Mouse (Mus musculus) bone marrow macrophage, adult 2 months (primary cell): ENCODE results near the gene Fahd1.

ENCODE experiments used
- CTCF ChIP-seq: IDR thresholded peaks from 2 replicates; pipeline ENCODE4 v1.5.1; 2012; ENCODE audit warnings: low read depth, mild to moderate bottlenecking, low read length, moderate library complexity
- POLR2A ChIP-seq: IDR thresholded peaks from 2 replicates; pipeline ENCODE4 v1.6.1; 2012; ENCODE audit warnings: mild to moderate bottlenecking, low read depth, low read length, borderline replicate concordance

DNA sequence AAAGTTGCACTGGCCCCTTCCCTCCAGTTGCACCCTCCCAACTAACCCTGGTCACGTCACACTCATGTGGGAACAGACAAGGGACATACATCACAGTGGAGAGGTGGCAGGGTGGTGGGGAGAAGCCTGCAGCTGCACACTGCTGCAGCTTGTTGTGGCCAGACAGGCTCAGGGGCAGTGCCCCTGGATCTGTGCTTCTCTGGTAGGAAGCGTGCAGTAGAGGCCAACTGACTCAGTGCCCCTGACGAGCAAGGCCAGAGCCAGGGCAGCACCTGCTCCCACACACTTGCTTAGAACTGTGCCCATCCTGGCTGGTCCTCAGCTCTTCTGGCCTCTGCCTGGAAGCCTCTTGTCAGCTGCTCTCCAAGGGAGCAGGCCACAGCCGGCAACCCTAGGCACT is 47.4 kb upstream of the Fahd1 start:
- TF ChIP-seq CTCF (no peak), POLR2A (no peak)
